Mouse (Mus musculus): ENCODE measurements around the gene Nr3c2. TPM values are rescaled to one million over a fixed set of nuclear protein-coding genes. Genes with fewer than 3 reads are reported as not detected.

Gene Nr3c2
- total and polyA plus RNA-seq, 3 experiments, result 0.12 to 0.30 TPM; not detected in 1

GRCm38 (mm10) chr8:77121571-77121890 lies 222.3 kb downstream of the Nr3c2 start:
- H3K9ac ChIP-seq (ENCODE audit: insufficient read depth, low read depth), result no peak overlapping the region
- no peaks in the 10 kb centered on the region for H3K36me3 ChIP-seq (replicated peaks in 1 of 2; ENCODE audit: control insufficient read depth in 1 of 2, insufficient read depth in 1 of 2, low read length in 1 of 2)
- dilution Hi-C loops (cut with MboI; ENCODE audit: extremely low pct_ligation_motif_present, extremely low pct_unique_long_range_greater_than_20kb, low sequenced_read_pairs) (no loop called here), in situ Hi-C loops (cut with MboI; ENCODE audit: low pct_ligation_motif_present, low pct_unique_long_range_greater_than_20kb, low sequenced_read_pairs) (no loop called here)
- H3K4me2 ChIP-seq (ENCODE audit: insufficient read depth, low read depth, poor library complexity, severe bottlenecking), result no peak overlapping the region
- H3K9me3 ChIP-seq (replicated peaks; ENCODE audit: low read length), result no peaks in the 10 kb centered on the region
- H3K4me1 ChIP-seq (ENCODE audit: control insufficient read depth in 1 of 2, insufficient read depth in 2 of 2), result peaks cover 0 to 6% of the 10 kb centered on the region in 2 experiments; a peak in 2 of 4 replicates
- no peak overlapping the region for H3K27ac ChIP-seq (ENCODE audit: insufficient read depth, low read depth)
- no peaks in the 10 kb centered on the region for H3K79me2 ChIP-seq (replicated peaks; ENCODE audit: control insufficient read depth, extremely low read depth, insufficient read depth, poor library complexity, severe bottlenecking)
- DNase-seq (ENCODE audit: extremely low read depth), result no peak
- TF ChIP-seq ZMIZ1 (IDR thresholded peaks at IDR 0.05; ENCODE audit: low read depth, low read length) (no peak), BHLHE40 (IDR thresholded peaks at IDR 0.05; ENCODE audit: low read depth, low read length) (no peak), GABPA (IDR thresholded peaks at IDR 0.05; ENCODE audit: insufficient replicate concordance, low read depth, low read length) (no peak), ZKSCAN1 (IDR thresholded peaks at IDR 0.05; ENCODE audit: borderline replicate concordance, low read depth, low read length) (no peak), UBTF (IDR thresholded peaks at IDR 0.05; ENCODE audit: low read depth, low read length) (no peak)
- no peak overlapping the region for H3K4me3 ChIP-seq (replicated peaks in 1 of 3; ENCODE audit: low read depth in 2 of 3, low read length in 2 of 3, poor library complexity in 1 of 3)
- H3K27me3 ChIP-seq (replicated peaks), result no peaks in the 10 kb centered on the region

GRCm38 (mm10) chr8:77122300-77122699 lies 223.1 kb downstream of the Nr3c2 start:
- DNase-seq (ENCODE audit: extremely low read depth), result no peak
- TF ChIP-seq ELF1 (IDR thresholded peaks at IDR 0.05; ENCODE audit: low read depth, low read length), result no peak
- TF ChIP-seq ZNF384 (IDR thresholded peaks at IDR 0.05; ENCODE audit: low read depth, low read length), result no peak
- no peak for TF ChIP-seq RCOR1 (conservative IDR thresholded peaks at IDR 0.05; ENCODE audit: low read depth, low read length)
- TF ChIP-seq JUND (conservative IDR thresholded peaks at IDR 0.05; ENCODE audit: low read depth, low read length), result no peak
- TF ChIP-seq PAX5 (IDR thresholded peaks at IDR 0.05; ENCODE audit: low read length), result no peak
- TF ChIP-seq KAT2A (IDR thresholded peaks at IDR 0.05; ENCODE audit: insufficient replicate concordance, low read length), result no peak
- TF ChIP-seq TBP (conservative IDR thresholded peaks at IDR 0.05; ENCODE audit: low read depth, low read length), result no peak
- TF ChIP-seq CTCF (conservative IDR thresholded peaks at IDR 0.05 in 1 of 2, IDR thresholded peaks at IDR 0.05 in 1 of 2; ENCODE audit: low read depth in 2 of 2, low read length in 2 of 2), result no peak
- TF ChIP-seq POLR2A (IDR thresholded peaks at IDR 0.05; ENCODE audit: low read depth, low read length), result no peak
- no peak for TF ChIP-seq GABPA (IDR thresholded peaks at IDR 0.05; ENCODE audit: insufficient replicate concordance, low read depth, low read length)
- no peak for TF ChIP-seq MEF2A (IDR thresholded peaks at IDR 0.05; ENCODE audit: borderline replicate concordance, low read depth, low read length)
- no peak for TF ChIP-seq EP300 (IDR thresholded peaks at IDR 0.05; ENCODE audit: low read length)
- TF ChIP-seq HCFC1 (IDR thresholded peaks at IDR 0.05; ENCODE audit: low read depth, low read length), result no peak
- no peak for TF ChIP-seq ZKSCAN1 (IDR thresholded peaks at IDR 0.05; ENCODE audit: borderline replicate concordance, low read depth, low read length)
- no peak for TF ChIP-seq ZMIZ1 (IDR thresholded peaks at IDR 0.05; ENCODE audit: low read depth, low read length)
- in situ Hi-C loops (cut with MboI; ENCODE audit: low pct_ligation_motif_present, low pct_unique_long_range_greater_than_20kb, low sequenced_read_pairs), result no loop called here
- Histone ChIP-seq H3K4me1 (ENCODE audit: control insufficient read depth in 1 of 2, insufficient read depth in 2 of 2) (no peaks in the 10 kb centered on the region), H3K36me3 (replicated peaks in 1 of 2; ENCODE audit: control insufficient read depth in 1 of 2, insufficient read depth in 1 of 2, low read length in 1 of 2) (no peaks in the 10 kb centered on the region), H3K4me2 (ENCODE audit: insufficient read depth, low read depth, poor library complexity, severe bottlenecking) (no peak overlapping the region), H3K4me3 (replicated peaks in 1 of 3; ENCODE audit: low read depth in 2 of 3, low read length in 2 of 3, poor library complexity in 1 of 3) (no peak overlapping the region), H3K27ac (ENCODE audit: insufficient read depth, low read depth) (no peak overlapping the region), H3K9me3 (replicated peaks; ENCODE audit: low read length) (no peaks in the 10 kb centered on the region), H3K9ac (ENCODE audit: insufficient read depth, low read depth) (no peak overlapping the region), H3K79me2 (replicated peaks; ENCODE audit: control insufficient read depth, extremely low read depth, insufficient read depth, poor library complexity, severe bottlenecking) (no peaks in the 10 kb centered on the region), H3K27me3 (replicated peaks) (no peaks in the 10 kb centered on the region)
- dilution Hi-C loops (cut with MboI; ENCODE audit: extremely low pct_ligation_motif_present, extremely low pct_unique_long_range_greater_than_20kb, low sequenced_read_pairs), result no loop called here

Data from CH12.LX (cell line).